Mouse (Mus musculus) CD8-positive naive resting alpha-beta T cell, adult 57 days (primary cell): ENCODE results near the gene Rspry1. TPM values are rescaled to one million over a fixed set of nuclear protein-coding genes. Genes with fewer than 3 reads are reported as not detected.

Source experiments
- total RNA-seq: library from RNA; stranded (reverse); gene quantifications from one replicate; pipeline ENCODE4 v1.2.4, GENCODE M21; 2023

Rspry1 gene
- 32.5 TPM for total RNA-seq

GRCm38 (mm10) chr8:94601607-94602385 is at the start of gene Rspry1, which contains the start of gene Fam192a:
Gene Rspry1 (plus strand): TSS chr8:94601937.
Gene Fam192a (minus strand): TSS chr8:94601997.

GRCm38 (mm10) chr8:94666456-94667308 is 64.9 kb downstream of the Rspry1 start, which contains the start of gene Arl2bp:
Gene Arl2bp (plus strand): TSS chr8:94666600.

GRCm38 (mm10) chr8:94695994-94696384 is 94.3 kb downstream of the Rspry1 start, which contains the start of gene Pllp:
Gene Pllp (minus strand): TSS chr8:94696278.

Other genes with a start within 250 kb of the Rspry1 start
- gene Herpud1, start 215.5 kb upstream of the Rspry1 start, total RNA-seq, result 137 TPM
- 402 TPM for gene Nlrc5, start 167.6 kb upstream of the Rspry1 start, total RNA-seq
- 0.49 TPM for gene Cpne2, start 68.9 kb upstream of the Rspry1 start, total RNA-seq
- gene Fam192a, start 60 bp downstream of the Rspry1 start, total RNA-seq, result 39.4 TPM
- 120 TPM for gene Arl2bp, start 64.7 kb downstream of the Rspry1 start, total RNA-seq
- not detected for gene Pllp, start 94.3 kb downstream of the Rspry1 start, total RNA-seq
- not detected for gene Ccl22, start 143.7 kb downstream of the Rspry1 start, total RNA-seq
- not detected for gene Cx3cl1, start 170.1 kb downstream of the Rspry1 start, total RNA-seq
- gene Ccl17, start 208.5 kb downstream of the Rspry1 start, total RNA-seq, result not detected
- 39.6 TPM for gene Coq9, start 236.4 kb downstream of the Rspry1 start, total RNA-seq
- 60.7 TPM for gene Ciapin1, start 236.4 kb downstream of the Rspry1 start, total RNA-seq